Mouse (Mus musculus) MEL (cell line): ENCODE results near the gene Zc3h10.

ENCODE experiments used
- CHD2 ChIP-seq: IDR thresholded peaks from 2 replicates; pipeline ENCODE4 v1.6.1; 2011; ENCODE audit warnings: low read length, improper control_type of control experiment
- CTCF ChIP-seq, 3 experiments: IDR thresholded peaks in 2 of 3; conservative IDR thresholded peaks in 1 of 3; 2 replicates each; pipeline ENCODE4 v1.5.1; 2011 to 2012; ENCODE audit warnings: low read length in 3 of 3, low read depth in 2 of 3, mild to moderate bottlenecking in 2 of 3, improper control_type of control experiment in 1 of 3, inconsistent platforms in 1 of 3, mixed read lengths in 1 of 3, moderate library complexity in 1 of 3; ENCODE audit not compliant: control insufficient read depth in 1 of 3, insufficient read depth in 1 of 3, poor library complexity in 1 of 3, severe bottlenecking in 1 of 3
- HCFC1 ChIP-seq: IDR thresholded peaks from 2 replicates; pipeline ENCODE4 v1.6.1; 2012; ENCODE audit warnings: low read depth, mild to moderate bottlenecking, inconsistent platforms, low read length, improper control_type of control experiment, moderate library complexity
- NELFE ChIP-seq: IDR thresholded peaks from 2 replicates; pipeline ENCODE4 v1.6.1; 2011; ENCODE audit warnings: low read depth, low read length, improper control_type of control experiment
- POLR2A ChIP-seq, 2 experiments: IDR thresholded peaks; 2 replicates each; pipeline ENCODE4 v1.6.1; 2011 to 2012; ENCODE audit warnings: low read length in 2 of 2, mild to moderate bottlenecking in 2 of 2, control low read depth in 1 of 2, improper control_type of control experiment in 1 of 2, low read depth in 1 of 2, moderate library complexity in 1 of 2; ENCODE audit not compliant: control insufficient read depth in 1 of 2, insufficient read depth in 1 of 2, poor library complexity in 1 of 2
- SMC3 ChIP-seq: IDR thresholded peaks from 2 replicates; pipeline ENCODE4 v1.6.1; 2011; ENCODE audit warnings: low read depth, low read length, improper control_type of control experiment
- USF1 ChIP-seq: IDR thresholded peaks from 2 replicates; pipeline ENCODE4 v1.6.1; 2014; ENCODE audit warnings: low read depth, mild to moderate bottlenecking, inconsistent platforms, low read length, improper control_type of control experiment, moderate library complexity
- ZC3H11A ChIP-seq: IDR thresholded peaks from 2 replicates; pipeline ENCODE4 v1.6.1; 2012; ENCODE audit warnings: low read depth, mild to moderate bottlenecking, inconsistent platforms, low read length, improper control_type of control experiment

DNA sequence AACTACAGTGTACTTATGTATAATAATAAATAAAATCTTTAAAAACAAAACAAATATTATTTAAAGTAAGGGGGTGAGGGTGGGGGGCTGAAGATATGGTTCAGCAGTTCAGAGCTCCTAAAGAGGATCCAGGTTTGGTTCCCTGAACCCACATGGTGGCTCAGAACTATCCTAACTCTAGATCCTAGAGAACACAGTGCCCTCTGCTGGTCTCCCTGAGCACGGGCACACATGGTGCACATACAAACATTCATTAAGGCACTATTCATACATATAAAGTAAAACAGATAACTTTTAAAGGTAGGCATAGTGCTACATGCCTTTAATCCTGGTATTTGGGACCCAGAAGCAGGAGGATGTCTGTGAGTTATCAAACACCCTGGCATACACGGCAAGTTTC is 27.5 kb upstream of the Zc3h10 start:
- peak; percentile 71 to 72 (median 72) for TF ChIP-seq CTCF (IDR thresholded peaks at IDR 0.05 in 2 of 3, conservative IDR thresholded peaks at IDR 0.05 in 1 of 3; ENCODE audit: control insufficient read depth in 1 of 3, insufficient read depth in 1 of 3, low read depth in 2 of 3, low read length in 3 of 3, poor library complexity in 1 of 3, severe bottlenecking in 1 of 3)
- TF ChIP-seq POLR2A (IDR thresholded peaks at IDR 0.05; ENCODE audit: control insufficient read depth in 1 of 2, insufficient read depth in 1 of 2, low read depth in 1 of 2, low read length in 2 of 2, poor library complexity in 1 of 2): no peak
- no peak for TF ChIP-seq CHD2
- TF ChIP-seq HCFC1: no peak
- TF ChIP-seq ZC3H11A: no peak
- no peak for TF ChIP-seq USF1
- peak; percentile 51 for TF ChIP-seq SMC3
- TF ChIP-seq NELFE: no peak
